Mouse (Mus musculus) thymus, postnatal 0 days (tissue): Measurements from ENCODE around the gene Kcnk12. TPM values are rescaled to one million over a fixed set of nuclear protein-coding genes. Genes with fewer than 3 reads are reported as not detected.

Experiments
- DNase-seq: peaks from one replicate; pipeline ENCODE4 v3.0.0-alpha.2; 2015; ENCODE audit warnings: low spot score
- polyA plus RNA-seq: library from polyadenylated mRNA; unstranded; fragments of >200 nt; fragmentation: Nextera tagmentation; extraction: Ambion mirVana; gene quantifications from 2 replicates; pipeline ENCODE4 v1.2.1, GENCODE M21; 2015

Gene Kcnk12
- polyA plus RNA-seq, 1 experiment from 2014 or later: 0.22 TPM

DNA sequence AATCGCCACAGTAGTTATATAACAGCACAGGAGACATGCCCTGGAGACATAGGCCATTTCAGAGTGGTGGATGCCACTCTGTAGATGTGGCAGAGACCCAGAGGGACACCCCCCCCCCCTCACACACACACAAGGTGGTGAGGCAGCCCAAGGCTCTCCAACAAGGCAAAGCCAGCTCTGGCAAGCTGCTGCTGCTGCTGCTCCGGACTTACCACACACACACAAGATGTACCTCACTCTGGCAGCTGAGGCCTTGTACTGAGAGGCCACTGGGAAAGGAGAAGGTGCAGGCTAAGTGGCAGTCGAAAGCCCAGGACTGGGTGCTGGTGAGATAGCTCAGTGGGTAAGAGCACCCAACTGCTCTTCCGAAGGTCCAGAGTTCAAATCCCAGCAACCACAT, 10.1 kb downstream of the Kcnk12 start:
- DNase-seq: no peak

GRCm38 (mm10) chr17:87785721-87786120, 12.1 kb downstream of the Kcnk12 start:
- DNase-seq: no peak

- DNase-seq: no peak
Observed at GRCm38 (mm10) chr17:87784911-87785310, 12.9 kb downstream of the Kcnk12 start.

DNA sequence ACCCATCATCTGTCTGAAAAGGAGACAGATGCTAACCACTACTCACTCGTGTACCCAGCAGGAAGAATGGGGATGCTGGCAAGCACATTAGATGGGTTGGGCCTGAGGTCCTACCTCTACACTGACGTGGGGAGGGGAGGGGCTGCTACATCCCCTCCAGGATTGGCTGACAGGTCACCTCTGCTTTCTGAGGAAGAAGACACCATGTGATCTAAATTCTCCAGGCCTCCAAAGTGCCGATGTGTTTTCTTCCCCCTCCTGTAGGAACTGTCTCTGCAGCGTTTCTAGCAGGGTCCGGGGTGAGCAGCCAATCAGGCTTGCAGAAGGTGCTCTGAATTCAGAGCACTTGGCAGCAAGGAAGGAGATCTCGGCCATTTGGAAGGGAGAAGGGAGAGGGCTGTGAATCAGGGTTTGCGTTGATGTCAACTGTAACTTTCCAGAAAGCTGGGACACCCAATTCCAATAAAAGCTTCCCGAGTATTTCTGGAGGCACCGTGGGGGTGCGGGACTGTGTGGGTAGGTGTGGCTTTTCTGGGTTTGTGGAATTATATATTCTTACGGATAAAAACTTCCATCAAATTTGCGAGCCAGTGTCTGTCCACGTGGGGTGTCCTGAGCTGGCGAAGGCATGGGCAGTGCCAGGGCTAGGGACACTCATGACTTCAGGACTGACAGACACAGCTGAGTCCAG, 13.5 kb downstream of the Kcnk12 start:
- DNase-seq: no peak

- DNase-seq: no peak
Observed at GRCm38 (mm10) chr17:87781244-87781643, 16.6 kb downstream of the Kcnk12 start.

- DNase-seq: no peak
Observed at GRCm38 (mm10) chr17:87780164-87780563, 17.6 kb downstream of the Kcnk12 start.

DNA sequence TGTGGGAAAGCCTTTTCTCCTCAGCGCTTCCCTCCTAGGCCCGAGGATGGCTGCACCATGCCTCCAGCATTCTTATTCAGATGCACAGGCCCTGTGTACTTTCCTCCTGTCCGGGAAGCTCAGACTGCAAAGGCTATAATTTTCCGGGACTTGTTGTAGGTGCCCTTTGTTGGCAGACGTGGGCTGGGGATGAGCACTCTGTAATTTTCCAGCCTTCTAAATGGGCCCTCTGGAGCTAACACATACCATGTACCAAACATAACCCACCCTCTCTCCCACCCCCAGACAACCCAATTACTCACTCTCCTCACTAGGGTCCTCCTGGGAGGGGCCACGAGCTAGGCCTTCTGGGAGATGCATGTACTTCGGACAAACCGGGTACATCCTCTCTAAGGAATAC, 22.8 kb downstream of the Kcnk12 start:
- DNase-seq: no peak

GRCm38 (mm10) chr17:87773175-87773574, 24.6 kb downstream of the Kcnk12 start:
- DNase-seq: peak; percentile 20

- no peak for DNase-seq
Observed at GRCm38 (mm10) chr17:87770766-87771165, 27.0 kb downstream of the Kcnk12 start.

GRCm38 (mm10) chr17:87766888-87767287, 30.9 kb downstream of the Kcnk12 start:
- DNase-seq: no peak

DNA sequence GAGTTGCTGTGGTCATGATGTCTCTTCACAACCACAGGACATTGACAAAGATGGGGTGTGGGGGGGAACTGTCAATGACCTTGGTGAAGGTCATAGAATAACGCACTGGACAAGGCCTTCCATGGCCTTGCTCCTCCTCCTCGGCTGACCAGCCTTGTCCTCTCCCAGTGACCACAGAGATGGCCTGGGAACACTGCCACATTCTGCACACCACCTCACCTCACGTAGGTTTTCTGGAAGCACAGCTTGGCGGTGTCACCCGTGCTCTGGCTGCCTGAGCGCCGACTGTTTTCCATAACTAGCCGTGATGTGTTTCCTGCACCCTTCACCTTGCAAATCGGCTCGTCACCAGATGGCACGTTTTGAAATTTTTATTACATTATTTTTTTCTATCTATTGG, 32.8 kb downstream of the Kcnk12 start:
- no peak for DNase-seq

GRCm38 (mm10) chr17:87763146-87763545, 34.6 kb downstream of the Kcnk12 start:
- DNase-seq: no peak

DNA sequence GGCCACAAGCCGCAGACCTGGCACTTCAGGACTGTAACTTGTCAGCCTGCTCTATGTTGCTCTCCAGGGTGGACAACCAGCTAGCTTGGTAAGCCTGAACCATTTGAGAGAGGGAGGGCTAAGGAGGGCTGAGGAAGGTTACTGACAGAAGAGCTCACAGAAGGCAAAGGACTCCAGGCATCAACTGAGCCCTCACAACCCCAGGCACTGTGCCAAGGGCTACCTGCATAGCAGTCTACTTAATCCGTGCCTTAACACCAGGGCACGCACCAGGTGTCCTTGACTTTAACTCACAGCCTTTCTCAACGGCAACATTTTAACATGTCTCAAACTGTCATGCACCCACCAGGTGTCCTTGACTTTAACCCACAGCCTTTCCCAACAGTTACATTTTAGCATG, 37.5 kb downstream of the Kcnk12 start:
- DNase-seq: no peak

- peak; percentile 65 for DNase-seq
Observed at GRCm38 (mm10) chr17:87745926-87746888, 51.6 kb downstream of the Kcnk12 start.

- DNase-seq: peak; percentile 8
Observed at GRCm38 (mm10) chr17:87744985-87745925, 52.5 kb downstream of the Kcnk12 start.

DNA sequence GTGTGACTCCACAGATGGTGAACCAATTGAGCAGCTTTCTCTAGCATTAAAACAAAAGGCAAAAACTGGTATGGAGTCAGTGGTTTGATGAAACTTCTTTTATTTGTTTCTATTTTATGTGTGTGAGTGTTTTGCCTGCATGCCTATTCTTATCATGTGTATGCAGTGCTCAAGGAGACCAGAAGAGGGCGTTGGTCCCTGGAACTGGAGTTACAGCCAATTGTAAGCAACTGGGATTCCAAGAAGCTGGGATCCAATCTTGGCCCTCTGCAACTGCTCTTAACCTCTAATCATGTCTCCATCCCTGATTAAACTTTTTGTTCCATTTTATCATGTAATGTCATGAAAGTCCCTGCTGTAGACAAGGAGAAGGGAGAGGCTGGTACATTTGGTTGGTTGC, 58.0 kb downstream of the Kcnk12 start:
- no peak for DNase-seq

DNA sequence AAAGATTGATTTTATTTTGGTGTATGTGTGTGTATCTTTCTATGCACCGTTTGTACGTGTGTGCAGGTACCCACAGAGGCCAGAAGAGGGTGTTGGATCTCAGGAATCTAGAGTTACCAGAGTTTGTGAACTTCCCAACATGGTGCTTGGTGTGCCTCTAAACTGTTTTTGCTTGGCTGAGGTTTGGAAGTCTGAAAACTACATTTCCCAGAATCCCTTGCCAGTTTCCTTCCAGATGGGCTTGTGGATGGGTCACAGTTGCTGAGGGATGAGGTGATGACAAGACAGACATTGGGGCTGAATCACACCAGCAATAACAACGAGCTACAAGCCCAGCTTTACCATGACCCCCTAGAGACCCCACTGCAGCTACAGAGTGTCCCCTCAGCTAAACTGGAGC, 60.6 kb downstream of the Kcnk12 start:
- DNase-seq: no peak

GRCm38 (mm10) chr17:87734471-87734870, 63.3 kb downstream of the Kcnk12 start:
- no peak for DNase-seq

DNA sequence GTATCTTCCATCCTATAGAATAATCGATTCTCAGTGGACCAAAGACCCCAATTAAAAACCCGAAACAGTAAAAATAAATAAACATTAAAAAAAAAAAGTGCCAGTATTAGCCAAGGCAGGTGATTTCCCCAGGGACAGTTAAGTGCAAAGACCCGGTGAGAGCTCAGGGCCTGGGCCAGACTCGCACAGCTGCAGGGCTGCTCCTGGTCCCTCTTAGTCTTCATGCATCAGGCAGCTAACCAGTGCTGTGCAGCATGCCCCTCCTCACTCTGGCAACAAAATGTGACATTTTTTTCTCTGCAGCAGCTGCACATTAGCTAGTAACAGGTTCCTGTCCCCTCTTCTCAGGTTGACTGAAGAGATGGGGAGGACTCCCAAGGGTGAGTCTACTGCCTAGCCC, 65.8 kb downstream of the Kcnk12 start:
- DNase-seq: no peak

DNA sequence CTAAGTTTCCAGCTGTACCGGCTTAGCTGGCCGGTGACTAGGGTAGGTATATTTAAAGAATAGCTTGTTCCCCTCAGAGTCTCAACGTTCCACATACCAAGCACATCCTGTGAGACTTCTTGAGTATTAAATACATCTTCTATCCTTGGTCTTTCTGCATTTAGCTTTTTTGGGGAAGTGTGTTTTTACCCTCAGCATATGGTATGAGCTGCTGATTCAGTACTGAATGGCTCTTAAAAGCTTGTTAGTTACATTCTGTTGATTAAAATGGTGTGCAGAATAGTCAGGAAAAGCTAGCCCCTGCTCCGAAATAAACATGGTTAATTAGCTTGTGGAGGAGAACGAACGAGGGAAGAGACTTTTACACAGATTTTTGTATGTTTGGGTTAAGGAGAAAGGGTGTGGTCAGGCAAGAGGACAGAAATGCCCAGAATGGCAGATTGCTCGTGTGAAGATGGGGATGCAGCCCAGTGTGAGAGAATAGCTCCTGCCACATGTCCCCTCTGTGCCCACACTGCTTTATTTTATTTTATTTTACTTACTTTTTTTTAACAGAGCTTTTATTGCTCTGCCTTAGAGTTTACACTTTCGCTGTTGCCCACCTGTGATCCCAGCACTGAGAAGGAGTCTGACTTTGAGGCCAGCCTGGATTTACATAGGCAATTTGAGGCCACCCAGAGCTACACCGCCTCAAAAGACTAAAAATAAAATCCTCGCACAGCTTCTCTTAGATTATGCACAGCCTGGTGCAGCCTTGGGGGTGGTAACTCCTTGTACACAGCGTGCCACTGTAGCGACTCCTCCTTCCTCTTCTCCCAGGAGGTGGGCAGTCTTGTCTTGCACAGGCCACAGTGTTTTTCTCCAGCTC, 71.1 kb downstream of the Kcnk12 start:
- DNase-seq: no peak
